Mouse (Mus musculus): ENCODE measurements around the gene Cfap61.
A peak's percentile ranks its signal among the peaks of the same experiment; 100 is the strongest.
"Not testable (repeated sequence)": the region's sequence is repeated elsewhere in the genome, so short reads cannot be mapped to it uniquely, and the experiment has no call there.

Gene Cfap61

GRCm38 (mm10) chr2:145934339-145935231 lies at the start of gene Cfap61, which contains the start of gene Crnkl1:
TSS of gene Cfap61 (plus strand) at chr2:145934784.
TSS of gene Crnkl1 (minus strand) at chr2:145935014.
- DNase-seq = peak; percentile 95

GRCm38 (mm10) chr2:145884913-145885785 lies 49.4 kb upstream of the Cfap61 start:
- DNase-seq = peak; percentile 56

- DNase-seq = peak; percentile 88
These were observed 46.4 kb upstream of the Cfap61 start for GRCm38 (mm10) chr2:145887937-145888765.

GRCm38 (mm10) chr2:145888766-145889480 lies 45.7 kb upstream of the Cfap61 start:
- DNase-seq = peak; percentile 70

GRCm38 (mm10) chr2:145890571-145890970 lies 44.0 kb upstream of the Cfap61 start:
- no peak for DNase-seq

- no peak for DNase-seq
These were observed 40.8 kb upstream of the Cfap61 start for GRCm38 (mm10) chr2:145893756-145894155.

- no peak for DNase-seq
These were observed 36.5 kb upstream of the Cfap61 start for GRCm38 (mm10) chr2:145898106-145898505.

- DNase-seq = not testable (repeated sequence)
These were observed 34.3 kb upstream of the Cfap61 start for GRCm38 (mm10) chr2:145900318-145900717.

- no peak for DNase-seq
These were observed 32.7 kb upstream of the Cfap61 start, which contains the start of gene Naa20 for GRCm38 (mm10) chr2:145901861-145902260. TSS of gene Naa20 (plus strand) at chr2:145902099.

- peak; percentile 89 for DNase-seq
These were observed 31.3 kb upstream of the Cfap61 start for GRCm38 (mm10) chr2:145903061-145903901.

- no peak for DNase-seq
These were observed 30.5 kb upstream of the Cfap61 start for GRCm38 (mm10) chr2:145903983-145904616.

- no peak for DNase-seq
These were observed 29.4 kb upstream of the Cfap61 start for GRCm38 (mm10) chr2:145905156-145905555.

- DNase-seq = not testable (repeated sequence)
These were observed 28.7 kb upstream of the Cfap61 start for GRCm38 (mm10) chr2:145905884-145906283.

- no peak for DNase-seq
These were observed 13.5 kb upstream of the Cfap61 start for GRCm38 (mm10) chr2:145920941-145921650.

- DNase-seq = no peak
These were observed 2.4 kb downstream of the Cfap61 start for GRCm38 (mm10) chr2:145936975-145937374.

- no peak for DNase-seq
These were observed 6.8 kb downstream of the Cfap61 start for GRCm38 (mm10) chr2:145941403-145941802.

- no peak for DNase-seq
These were observed 9.7 kb downstream of the Cfap61 start for GRCm38 (mm10) chr2:145944286-145944685.

- no peak for DNase-seq
These were observed 13.9 kb downstream of the Cfap61 start for GRCm38 (mm10) chr2:145948402-145948954.

GRCm38 (mm10) chr2:145949475-145950068 lies 15.0 kb downstream of the Cfap61 start:
- no peak for DNase-seq
